Mouse (Mus musculus): ENCODE data around the gene Mcm8. TPM values are rescaled to one million over a fixed set of nuclear protein-coding genes. Genes with fewer than 3 reads are reported as not detected.

The Mcm8 gene
- polyA plus RNA-seq, 2 experiments, result 9.1 to 9.6 TPM

DNA sequence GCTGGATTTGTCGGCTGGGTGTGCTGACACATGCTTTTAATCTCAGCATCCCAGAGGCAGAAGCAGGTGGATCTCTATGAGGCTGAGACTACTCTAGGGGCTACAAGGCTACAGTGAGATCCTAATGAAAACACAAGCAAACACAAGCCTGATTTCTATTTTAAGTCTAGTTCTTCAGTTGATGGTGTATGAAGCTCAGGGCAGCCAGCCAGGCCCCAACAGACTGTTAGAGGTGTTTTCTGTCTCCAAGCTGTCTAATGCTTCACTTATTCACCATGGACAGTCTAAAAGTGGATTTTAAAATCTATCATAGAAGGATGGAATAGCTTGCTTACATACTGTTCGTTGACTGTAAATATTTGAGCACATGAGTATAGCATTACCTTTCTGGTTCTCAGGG lies 45.5 kb downstream of the Mcm8 start:
- 89% methylated on average over 2 of the region's 2 CpGs for WGBS
- H3K4me2 ChIP-seq (replicated peaks; ENCODE audit: low read depth, low read length, severe bottlenecking), result no peak overlapping the region
- H3K9me3 ChIP-seq (ENCODE audit: control insufficient read depth, low read length), result no peaks in the 10 kb centered on the region

DNA sequence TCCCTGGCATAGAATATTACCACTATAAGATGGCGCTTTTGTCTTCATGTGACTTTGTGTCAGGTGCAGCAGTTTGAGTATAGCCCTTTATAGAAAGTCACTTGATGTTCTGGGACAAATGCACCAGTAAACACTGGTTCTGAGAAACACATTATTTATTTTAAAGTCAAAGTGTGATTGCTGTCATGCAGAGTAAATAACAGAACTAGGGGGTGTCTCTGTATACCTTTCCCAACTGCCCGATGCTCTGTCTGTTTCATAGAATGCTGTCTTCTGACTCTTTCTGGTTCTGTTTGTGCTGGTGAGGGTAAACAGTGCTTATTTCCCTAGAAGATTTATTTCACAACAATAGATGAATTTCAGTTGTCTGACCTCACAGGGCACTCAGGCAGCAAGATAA lies 47.4 kb downstream of the Mcm8 start:
- H3K4me3 ChIP-seq (replicated peaks; ENCODE audit: low read length), result no peak overlapping the region
- H3K27me3 ChIP-seq (ENCODE audit: control insufficient read depth, insufficient read depth, low read length), result no peaks in the 10 kb centered on the region
- no peak overlapping the region for H3K27ac ChIP-seq (replicated peaks; ENCODE audit: low read depth, low read length)
- H3K4me1 ChIP-seq (ENCODE audit: control insufficient read depth, insufficient read depth, low read length), result no peaks in the 10 kb centered on the region
- no peak for TF ChIP-seq POLR2A (IDR thresholded peaks at IDR 0.05; ENCODE audit: borderline replicate concordance, extremely low read depth, insufficient read depth, insufficient read length)
- ATAC-seq (ENCODE audit: low FRiP score, low read depth) (no peak), DNase-seq (ENCODE audit: low spot score) (no peak)
- H3K36me3 ChIP-seq (ENCODE audit: control insufficient read depth, insufficient read depth, low read length), result peaks cover 30% of the 10 kb centered on the region
- H3K4me2 ChIP-seq (replicated peaks; ENCODE audit: low read depth, low read length, severe bottlenecking), result no peak overlapping the region
- 96% methylated on average over 2 of the region's 2 CpGs for WGBS
- H3K9ac ChIP-seq (ENCODE audit: low read depth, low read length, severe bottlenecking), result no peak overlapping the region
- H3K9me3 ChIP-seq (ENCODE audit: control insufficient read depth, low read length), result no peaks in the 10 kb centered on the region

More for the DNA sequence above, 45.5 kb downstream of the Mcm8 start:
- H3K27me3 ChIP-seq (ENCODE audit: control insufficient read depth, insufficient read depth, low read length), result no peaks in the 10 kb centered on the region
- no peak overlapping the region for H3K9ac ChIP-seq (ENCODE audit: low read depth, low read length, severe bottlenecking)
- H3K36me3 ChIP-seq (ENCODE audit: control insufficient read depth, insufficient read depth, low read length), result peaks cover 23% of the 10 kb centered on the region
- ATAC-seq (ENCODE audit: low FRiP score, low read depth) (no peak), DNase-seq (ENCODE audit: low spot score) (no peak)
- TF ChIP-seq POLR2A (IDR thresholded peaks at IDR 0.05; ENCODE audit: borderline replicate concordance, extremely low read depth, insufficient read depth, insufficient read length), result no peak
- no peak overlapping the region for H3K27ac ChIP-seq (replicated peaks; ENCODE audit: low read depth, low read length)
- H3K4me1 ChIP-seq (ENCODE audit: control insufficient read depth, insufficient read depth, low read length), result no peaks in the 10 kb centered on the region
- no peak overlapping the region for H3K4me3 ChIP-seq (replicated peaks; ENCODE audit: low read length)

DNA sequence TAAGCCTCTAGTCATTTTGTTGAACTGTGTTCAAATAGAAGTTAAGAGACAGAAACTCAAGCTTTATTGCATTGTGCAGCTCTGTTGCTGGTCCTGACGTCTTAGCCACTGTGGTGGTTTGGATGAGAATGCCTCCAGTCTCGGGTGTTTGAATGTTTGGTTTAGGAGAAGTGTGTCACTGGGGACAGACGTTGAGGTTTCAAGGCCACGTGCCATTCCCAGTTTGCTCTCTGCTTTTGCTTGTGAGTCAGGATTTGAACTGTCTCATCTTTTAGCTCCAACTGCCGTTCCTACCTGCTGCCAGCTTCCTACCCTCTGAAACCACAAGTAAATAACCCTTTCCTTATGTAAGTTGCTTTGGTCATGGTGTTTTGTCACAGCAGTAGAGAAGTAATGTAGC lies 51.6 kb downstream of the Mcm8 start:
- Histone ChIP-seq H3K4me2 (replicated peaks; ENCODE audit: low read depth, low read length, severe bottlenecking) (no peak overlapping the region), H3K9ac (ENCODE audit: low read depth, low read length, severe bottlenecking) (no peak overlapping the region)

DNA sequence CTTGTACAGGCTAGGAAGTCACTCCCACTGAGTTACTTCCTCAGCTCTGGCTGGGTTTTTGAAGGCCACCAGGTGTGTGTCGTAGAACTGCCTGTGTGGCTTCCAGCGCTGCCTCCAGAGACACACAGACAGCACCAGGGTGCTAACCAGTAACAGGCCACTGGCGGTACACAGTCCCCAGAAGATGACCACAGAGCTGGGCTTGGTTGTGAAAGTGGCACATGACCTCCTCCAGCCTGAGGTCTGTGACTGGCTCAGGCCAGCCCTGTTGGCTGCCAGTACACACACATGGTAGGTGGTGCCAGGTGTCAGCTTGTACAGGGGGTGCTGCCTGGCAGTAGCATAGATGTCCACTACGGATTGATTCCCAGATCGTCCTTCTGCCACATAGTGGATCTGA lies 53.7 kb downstream of the Mcm8 start:
- no peak; the same call in 1 of the 2 replicates for ATAC-seq (ENCODE audit: low FRiP score, low read depth)

More for the DNA sequence above, 51.6 kb downstream of the Mcm8 start:
- H3K27me3 ChIP-seq (ENCODE audit: control insufficient read depth, insufficient read depth, low read length), result no peaks in the 10 kb centered on the region
- WGBS, result 88% methylated on average over 5 of the region's 5 CpGs
- no peak for DNase-seq (ENCODE audit: low spot score)
- peaks cover 30% of the 10 kb centered on the region for H3K36me3 ChIP-seq (ENCODE audit: control insufficient read depth, insufficient read depth, low read length)
- TF ChIP-seq POLR2A (IDR thresholded peaks at IDR 0.05; ENCODE audit: borderline replicate concordance, extremely low read depth, insufficient read depth, insufficient read length), result no peak
- H3K4me3 ChIP-seq (replicated peaks; ENCODE audit: low read length), result no peak overlapping the region
- no peak for ATAC-seq (ENCODE audit: low FRiP score, low read depth)
- H3K9me3 ChIP-seq (ENCODE audit: control insufficient read depth, low read length), result no peaks in the 10 kb centered on the region
- no peak overlapping the region for H3K27ac ChIP-seq (replicated peaks; ENCODE audit: low read depth, low read length)
- no peaks in the 10 kb centered on the region for H3K4me1 ChIP-seq (ENCODE audit: control insufficient read depth, insufficient read depth, low read length)

DNA sequence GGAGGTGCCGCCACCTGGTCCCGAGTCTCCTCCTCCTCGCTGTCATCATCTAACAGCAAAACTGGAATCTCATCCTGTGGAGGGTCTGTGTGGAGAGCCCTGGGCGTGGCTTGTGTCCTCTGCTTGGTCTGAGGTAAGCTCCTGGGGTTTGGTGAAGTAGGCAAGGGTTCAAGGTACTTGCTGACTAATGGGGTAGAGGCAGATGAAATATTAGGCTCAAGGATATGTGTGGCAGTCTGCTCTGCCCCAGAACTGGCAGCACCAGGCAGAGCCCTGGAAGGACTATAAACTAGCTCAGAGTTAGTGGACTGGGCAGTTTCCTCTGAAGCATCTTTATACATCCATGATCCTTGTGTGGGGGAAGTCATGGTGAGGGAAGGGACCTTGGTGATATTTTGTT lies 54.3 kb downstream of the Mcm8 start:
- Histone ChIP-seq H3K27me3 (ENCODE audit: control insufficient read depth, insufficient read depth, low read length) (no peaks in the 10 kb centered on the region), H3K4me2 (replicated peaks; ENCODE audit: low read depth, low read length, severe bottlenecking) (no peak overlapping the region), H3K9me3 (ENCODE audit: control insufficient read depth, low read length) (no peaks in the 10 kb centered on the region), H3K9ac (ENCODE audit: low read depth, low read length, severe bottlenecking) (no peak overlapping the region), H3K4me1 (ENCODE audit: control insufficient read depth, insufficient read depth, low read length) (no peaks in the 10 kb centered on the region), H3K36me3 (ENCODE audit: control insufficient read depth, insufficient read depth, low read length) (peaks cover 15% of the 10 kb centered on the region), H3K27ac (replicated peaks; ENCODE audit: low read depth, low read length) (no peak overlapping the region), H3K4me3 (replicated peaks; ENCODE audit: low read length) (no peak overlapping the region)
- ATAC-seq (ENCODE audit: low FRiP score, low read depth), result no peak
- WGBS, result 79% methylated on average over 4 of the region's 4 CpGs
- no peak for TF ChIP-seq POLR2A (IDR thresholded peaks at IDR 0.05; ENCODE audit: borderline replicate concordance, extremely low read depth, insufficient read depth, insufficient read length)
- no peak for DNase-seq (ENCODE audit: low spot score)

More for the DNA sequence above, 53.7 kb downstream of the Mcm8 start:
- TF ChIP-seq POLR2A (IDR thresholded peaks at IDR 0.05; ENCODE audit: borderline replicate concordance, extremely low read depth, insufficient read depth, insufficient read length), result no peak
- no peak overlapping the region for H3K4me2 ChIP-seq (replicated peaks; ENCODE audit: low read depth, low read length, severe bottlenecking)
- no peaks in the 10 kb centered on the region for H3K9me3 ChIP-seq (ENCODE audit: control insufficient read depth, low read length)
- no peaks in the 10 kb centered on the region for H3K27me3 ChIP-seq (ENCODE audit: control insufficient read depth, insufficient read depth, low read length)
- H3K4me1 ChIP-seq (ENCODE audit: control insufficient read depth, insufficient read depth, low read length), result no peaks in the 10 kb centered on the region
- WGBS, result 66% methylated on average over 5 of the region's 5 CpGs
- no peak overlapping the region for H3K9ac ChIP-seq (ENCODE audit: low read depth, low read length, severe bottlenecking)
- H3K27ac ChIP-seq (replicated peaks; ENCODE audit: low read depth, low read length), result no peak overlapping the region
- peaks cover 19% of the 10 kb centered on the region for H3K36me3 ChIP-seq (ENCODE audit: control insufficient read depth, insufficient read depth, low read length)
- no peak overlapping the region for H3K4me3 ChIP-seq (replicated peaks; ENCODE audit: low read length)
- DNase-seq (ENCODE audit: low spot score), result no peak

DNA sequence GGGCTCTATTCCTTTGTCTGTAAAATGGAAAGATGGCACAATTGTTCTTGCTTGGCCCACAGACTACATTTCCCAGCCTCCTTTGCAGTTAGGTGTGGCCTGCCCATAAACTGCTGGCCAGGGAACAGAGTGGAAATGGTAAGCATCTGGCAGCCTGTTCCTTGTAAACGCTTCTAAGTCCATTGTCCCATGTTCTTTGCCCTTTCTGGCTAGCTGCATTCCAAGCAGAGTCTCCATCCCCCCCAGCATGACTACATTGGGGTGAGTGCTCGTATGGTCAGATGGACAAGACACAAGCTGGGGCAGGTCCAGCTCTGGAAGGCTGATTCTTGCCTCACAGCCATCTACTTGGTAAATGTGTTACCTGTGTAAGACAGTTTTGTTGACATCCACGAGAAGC lies 55.7 kb downstream of the Mcm8 start:
- DNase-seq (ENCODE audit: low spot score) (no peak), ATAC-seq (ENCODE audit: low FRiP score, low read depth) (no peak)
- WGBS, result 48% methylated on average over 3 of the region's 3 CpGs
- H3K4me2 ChIP-seq (replicated peaks; ENCODE audit: low read depth, low read length, severe bottlenecking), result no peak overlapping the region
- no peak overlapping the region for H3K27ac ChIP-seq (replicated peaks; ENCODE audit: low read depth, low read length)
- H3K4me1 ChIP-seq (ENCODE audit: control insufficient read depth, insufficient read depth, low read length), result no peaks in the 10 kb centered on the region
- H3K36me3 ChIP-seq (ENCODE audit: control insufficient read depth, insufficient read depth, low read length), result peaks cover 4% of the 10 kb centered on the region
- no peak overlapping the region for H3K4me3 ChIP-seq (replicated peaks; ENCODE audit: low read length)
- TF ChIP-seq POLR2A (IDR thresholded peaks at IDR 0.05; ENCODE audit: borderline replicate concordance, extremely low read depth, insufficient read depth, insufficient read length), result no peak
- H3K9me3 ChIP-seq (ENCODE audit: control insufficient read depth, low read length), result no peaks in the 10 kb centered on the region
- no peak overlapping the region for H3K9ac ChIP-seq (ENCODE audit: low read depth, low read length, severe bottlenecking)
- no peaks in the 10 kb centered on the region for H3K27me3 ChIP-seq (ENCODE audit: control insufficient read depth, insufficient read depth, low read length)
